17 mouse cellular contexts compared by ENCODE assay signal in genomic region chr5:36149098-36149497, GRCm38 (mm10). TPM values are rescaled to one million over a fixed set of nuclear protein-coding genes. Genes with fewer than 3 reads are reported as not detected.
DNase-seq lines count a peak whose midpoint lies in the region; ATAC-seq and TF ChIP-seq lines count a peak whose summit lies in the region.
"Had no signal": no experiment of that assay in that cellular context is flagged by ENCODE, and none has a peak within 500 bp of the region (broad histone marks: within the 10 kb centered on the region; RNA-seq: fewer than 3 reads in every experiment).

No protein-coding gene starts in this region.

- TF ChIP-seq POLR2A in liver, adult 2 months (IDR thresholded peaks at IDR 0.05; ENCODE audit: extremely low read depth, insufficient read depth, low read length), result no peak

- no peaks in the 10 kb centered on the region for H3K9me3 ChIP-seq in intestine, postnatal 0 days (ENCODE audit: control insufficient read depth)
- no peaks in the 10 kb centered on the region for H3K9me3 ChIP-seq in intestine, embryonic 15.5 days
- no peaks in the 10 kb centered on the region for H3K9me3 ChIP-seq in liver, embryonic 12.5 days (replicated peaks)
- H3K9me3 ChIP-seq: heart, embryonic 15.5 days; liver, embryonic 13.5 days; midbrain, embryonic 15.5 days had no signal

- no peak overlapping the region for H3K9ac ChIP-seq in intestine, postnatal 0 days (ENCODE audit: low read depth, low read length)
- no peak overlapping the region for H3K9ac ChIP-seq in intestine, embryonic 15.5 days
- H3K9ac ChIP-seq in liver, adult 2 months (ENCODE audit: low read depth, low read length), result no peak overlapping the region
- H3K9ac ChIP-seq in liver, embryonic 12.5 days, result no peak overlapping the region
- H3K9ac ChIP-seq: heart, embryonic 15.5 days; liver, embryonic 13.5 days; midbrain, embryonic 15.5 days had no signal

- H3K4me2 ChIP-seq in intestine, postnatal 0 days (replicated peaks; ENCODE audit: low read depth), result no peak overlapping the region
- no peak overlapping the region for H3K4me2 ChIP-seq in intestine, embryonic 15.5 days (replicated peaks)
- no peak overlapping the region for H3K4me2 ChIP-seq in liver, embryonic 12.5 days
- H3K4me2 ChIP-seq: heart, embryonic 15.5 days; liver, embryonic 13.5 days; midbrain, embryonic 15.5 days had no signal

- DNase-seq in embryo, embryonic 10 days (ENCODE audit: low spot score), result peak; percentile 42
- no peak for DNase-seq in embryo, embryonic 9.5 days (ENCODE audit: extremely low spot score)
- no peak for DNase-seq in liver, adult 2 months (ENCODE audit: extremely low read depth, low read depth, low spot score)
- DNase-seq in retina, embryonic 14.5 days (ENCODE audit: low spot score), result peak; percentile 54
- DNase-seq in heart, adult 8-10 months (ENCODE audit: low spot score), result no peak
- DNase-seq: adrenal gland, postnatal 10 days; cerebellum, postnatal 25 days; gastrocnemius, postnatal 25 days; liver, embryonic 13.5 days; lung, postnatal 4 days; thymus, postnatal 14 days had no signal

- no peaks in the 10 kb centered on the region for H3K4me1 ChIP-seq in intestine, postnatal 0 days (replicated peaks; ENCODE audit: control insufficient read depth, insufficient read depth, low read length)
- H3K4me1 ChIP-seq in intestine, embryonic 15.5 days (replicated peaks), result no peaks in the 10 kb centered on the region
- H3K4me1 ChIP-seq in liver, adult 2 months (ENCODE audit: control insufficient read depth, insufficient read depth, low read length), result peaks cover 2% of the 10 kb centered on the region; the same call in 1 of the 2 replicates
- no peaks in the 10 kb centered on the region for H3K4me1 ChIP-seq in liver, embryonic 12.5 days
- H3K4me1 ChIP-seq: liver, embryonic 13.5 days had no signal

- peak; percentile 24; the same call in 1 of the 2 replicates for TF ChIP-seq CTCF in intestine, postnatal 0 days (IDR thresholded peaks at IDR 0.05; ENCODE audit: low read depth)
- TF ChIP-seq CTCF in liver, adult 2 months (IDR thresholded peaks at IDR 0.05; ENCODE audit: low read depth, low read length), result peak; percentile 61

- H3K27ac ChIP-seq in intestine, postnatal 0 days (ENCODE audit: low read depth, low read length), result no peak overlapping the region
- no peak overlapping the region for H3K27ac ChIP-seq in intestine, embryonic 15.5 days
- H3K27ac ChIP-seq in liver, adult 2 months (replicated peaks; ENCODE audit: insufficient read depth, low read depth, low read length), result no peak overlapping the region
- H3K27ac ChIP-seq in liver, embryonic 12.5 days, result no peak overlapping the region
- H3K27ac ChIP-seq: heart, embryonic 15.5 days; liver, embryonic 13.5 days; midbrain, embryonic 15.5 days had no signal

- 62% methylated on average over 8 of the region's 8 CpGs for WGBS in intestine, postnatal 0 days
- WGBS in intestine, embryonic 15.5 days, result 58% methylated on average over 8 of the region's 8 CpGs
- 62% methylated on average over 8 of the region's 8 CpGs for WGBS in liver, adult 2 months
- WGBS in liver, embryonic 12.5 days (ENCODE audit: insufficient replicate concordance), result 52% methylated on average over 8 of the region's 8 CpGs

- H3K79me2 ChIP-seq in liver, adult 2 months (ENCODE audit: control insufficient read depth, insufficient read depth, low read length), result no peaks in the 10 kb centered on the region

- H3K36me3 ChIP-seq in intestine, postnatal 0 days (ENCODE audit: control insufficient read depth, insufficient read depth), result no peaks in the 10 kb centered on the region
- H3K36me3 ChIP-seq in intestine, embryonic 15.5 days, result no peaks in the 10 kb centered on the region
- H3K36me3 ChIP-seq in liver, adult 2 months (ENCODE audit: control insufficient read depth, insufficient read depth, low read length), result no peaks in the 10 kb centered on the region
- H3K36me3 ChIP-seq in liver, embryonic 12.5 days, result no peaks in the 10 kb centered on the region
- H3K36me3 ChIP-seq: heart, embryonic 15.5 days; liver, embryonic 13.5 days; midbrain, embryonic 15.5 days had no signal

- ATAC-seq in intestine, postnatal 0 days, result no peak
- no peak for ATAC-seq in intestine, embryonic 15.5 days
- no peak for ATAC-seq in liver, embryonic 12.5 days
- ATAC-seq: forebrain, embryonic 14.5 days; midbrain, embryonic 15.5 days had no signal

- H3K27me3 ChIP-seq in intestine, postnatal 0 days (replicated peaks; ENCODE audit: control insufficient read depth, insufficient read depth, low read length), result no peaks in the 10 kb centered on the region
- H3K27me3 ChIP-seq in intestine, embryonic 15.5 days (replicated peaks), result no peaks in the 10 kb centered on the region
- no peaks in the 10 kb centered on the region for H3K27me3 ChIP-seq in liver, adult 2 months (ENCODE audit: control insufficient read depth, insufficient read depth, low read length)
- H3K27me3 ChIP-seq in liver, embryonic 12.5 days (replicated peaks), result no peaks in the 10 kb centered on the region
- H3K27me3 ChIP-seq: heart, embryonic 15.5 days; liver, embryonic 13.5 days; midbrain, embryonic 15.5 days had no signal

- no peak overlapping the region for H3K4me3 ChIP-seq in intestine, postnatal 0 days (ENCODE audit: low read depth, low read length)
- H3K4me3 ChIP-seq in intestine, embryonic 15.5 days (replicated peaks), result no peak overlapping the region
- no peak overlapping the region for H3K4me3 ChIP-seq in liver, adult 2 months (ENCODE audit: insufficient read depth, low read depth, low read length)
- H3K4me3 ChIP-seq in liver, embryonic 12.5 days, result no peak overlapping the region
- H3K4me3 ChIP-seq: heart, embryonic 15.5 days; liver, embryonic 13.5 days; midbrain, embryonic 15.5 days had no signal

RNA-seq across cellular contexts. Expression of gene Psapl1, which starts 54.7 kb away (rescaled TPM):
- 0.39 and 2.2 TPM in 2 replicates for polyA plus RNA-seq in intestine, postnatal 0 days (2015; fragmentation: Nextera tagmentation; extraction: Ambion mirVana)
- polyA plus RNA-seq in intestine, embryonic 15.5 days (2015; fragmentation: Nextera tagmentation; extraction: Ambion mirVana), result 0.05 and 0.06 TPM in 2 replicates
- not detected in 2 replicates for total RNA-seq in liver, adult 2 months (2014; rRNA removed)
- polyA plus RNA-seq in liver, adult 2 months (2012; rRNA removed), result not detected in 2 replicates
- polyA plus RNA-seq in liver, embryonic 12.5 days (2016; fragmentation: Nextera tagmentation; extraction: Ambion mirVana), result not detected in 2 replicates
- not detected for total RNA-seq in heart, adult 8-10 months (2022)
- total RNA-seq: adrenal gland, postnatal 10 days; gastrocnemius, postnatal 25 days had no signal
- polyA plus RNA-seq: forebrain, embryonic 14.5 days; liver, embryonic 13.5 days had no signal

Comparison
In these comparisons a context has a peak if more than half of its experiments do, and no peak if none do; other contexts are left out.
1. DNase-seq: peak in embryo, embryonic 10 days (single experiment) and retina, embryonic 14.5 days (single experiment); none in embryo, embryonic 9.5 days (single experiment), liver, adult 2 months (single experiment) and heart, adult 8-10 months (single experiment).